Mouse (Mus musculus): ENCODE data around the gene Pex6. TPM values are rescaled to one million over a fixed set of nuclear protein-coding genes. Genes with fewer than 3 reads are reported as not detected.
A peak's percentile ranks its signal among the peaks of the same experiment; 100 is the strongest.

Gene Pex6
- polyA plus RNA-seq, 1 experiment from 2014 or later: 10.5 TPM

- ATAC-seq (replicated peaks; ENCODE audit: insufficient number of reproducible peaks, insufficient read depth, low FRiP score, low read depth): no peak
- no peaks in the 10 kb centered on the region for H3K27me3 ChIP-seq
- WGBS: 91% methylated on average over 12 of the region's 12 CpGs
- H3K4me1 ChIP-seq (replicated peaks): peaks cover 30% of the 10 kb centered on the region
- no peak overlapping the region for H3K27ac ChIP-seq
- H3K4me3 ChIP-seq: no peak overlapping the region
- H3K9me3 ChIP-seq (replicated peaks): no peaks in the 10 kb centered on the region
- peaks cover 7% of the 10 kb centered on the region; the same call in 1 of the 2 replicates for H3K36me3 ChIP-seq
- H3K4me2 ChIP-seq: no peak overlapping the region
- 0 out of 2 replicates have a peak overlapping the region, but pooled peaks have one; percentile 25 for H3K9ac ChIP-seq
These were observed 9.2 kb upstream of the Pex6 start for GRCm38 (mm10) chr17:46702100-46702499.

- H3K27me3 ChIP-seq: no peaks in the 10 kb centered on the region
- no peak overlapping the region; the same call in 1 of the 2 replicates for H3K9ac ChIP-seq
- peaks cover 6% of the 10 kb centered on the region; the same call in 1 of the 2 replicates for H3K36me3 ChIP-seq
- WGBS: 84% methylated on average over 5 of the region's 5 CpGs
- H3K9me3 ChIP-seq (replicated peaks): no peaks in the 10 kb centered on the region
- peak overlapping the region; percentile 98; the same call in 1 of the 2 replicates for H3K4me3 ChIP-seq
- no peak overlapping the region for H3K27ac ChIP-seq
- peak overlapping the region; percentile 91 for H3K4me2 ChIP-seq
- no peak for ATAC-seq (replicated peaks; ENCODE audit: insufficient number of reproducible peaks, insufficient read depth, low FRiP score, low read depth)
- H3K4me1 ChIP-seq (replicated peaks): peaks cover 30% of the 10 kb centered on the region
These were observed 8.8 kb upstream of the Pex6 start for GRCm38 (mm10) chr17:46702506-46702905.

GRCm38 (mm10) chr17:46703971-46704886 lies 7.0 kb upstream of the Pex6 start:
- H3K9me3 ChIP-seq (replicated peaks): no peaks in the 10 kb centered on the region
- H3K36me3 ChIP-seq: peaks cover under 1% of the 10 kb centered on the region; the same call in 1 of the 2 replicates
- peak overlapping the region; percentile 95 for H3K27ac ChIP-seq
- ATAC-seq (replicated peaks; ENCODE audit: insufficient number of reproducible peaks, insufficient read depth, low FRiP score, low read depth): peak; percentile 78
- H3K4me1 ChIP-seq (replicated peaks): peaks cover 30% of the 10 kb centered on the region
- H3K9ac ChIP-seq: peak overlapping the region; percentile 96
- peak overlapping the region; percentile 98 for H3K4me3 ChIP-seq
- no peaks in the 10 kb centered on the region for H3K27me3 ChIP-seq
- H3K4me2 ChIP-seq: peak overlapping the region; percentile 91
- WGBS: 4% methylated on average over 41 of the region's 41 CpGs

GRCm38 (mm10) chr17:46704887-46705835 lies 6.1 kb upstream of the Pex6 start, which contains the start of gene Ppp2r5d:
Gene Ppp2r5d (minus strand): TSS chr17:46705111.
- peak within 1 kb of the TSS; percentile 91 for H3K4me2 ChIP-seq

GRCm38 (mm10) chr17:46706375-46707089 lies 4.7 kb upstream of the Pex6 start:
- WGBS: 75% methylated on average over 14 of the region's 14 CpGs
- Histone ChIP-seq H3K27ac (no peak overlapping the region), H3K36me3 (no peaks in the 10 kb centered on the region), H3K4me1 (replicated peaks) (peaks cover 28% of the 10 kb centered on the region), H3K4me3 (no peak overlapping the region), H3K9me3 (replicated peaks) (no peaks in the 10 kb centered on the region), H3K4me2 (0 out of 2 replicates have a peak overlapping the region, but pooled peaks have one; percentile 91), H3K9ac (no peak overlapping the region), H3K27me3 (no peaks in the 10 kb centered on the region)
- ATAC-seq (replicated peaks; ENCODE audit: insufficient number of reproducible peaks, insufficient read depth, low FRiP score, low read depth): no peak

More at GRCm38 (mm10) chr17:46704887-46705835, 6.1 kb upstream of the Pex6 start, which contains the start of gene Ppp2r5d:
- Histone ChIP-seq H3K9me3 (replicated peaks) (no peaks in the 10 kb centered on the region), H3K36me3 (no peaks in the 10 kb centered on the region), H3K27me3 (no peaks in the 10 kb centered on the region), H3K4me3 (peak within 1 kb of the TSS; percentile 98), H3K27ac (peak within 1 kb of the TSS; percentile 95), H3K9ac (peak within 1 kb of the TSS; percentile 96), H3K4me1 (replicated peaks) (peaks cover 30% of the 10 kb centered on the region)
- 1% methylated on average over 48 of the region's 48 CpGs for WGBS
- ATAC-seq (replicated peaks; ENCODE audit: insufficient number of reproducible peaks, insufficient read depth, low FRiP score, low read depth): peak; percentile 95

- WGBS: 0% methylated on average over 65 of the region's 76 CpGs
- H3K4me2 ChIP-seq: peak overlapping the region; percentile 90
- peak overlapping the region; percentile 98 for H3K4me3 ChIP-seq
- H3K36me3 ChIP-seq: peaks cover 24% of the 10 kb centered on the region
- peak overlapping the region; percentile 80 for H3K27ac ChIP-seq
- H3K27me3 ChIP-seq: no peaks in the 10 kb centered on the region
- peaks cover 16% of the 10 kb centered on the region for H3K4me1 ChIP-seq (replicated peaks)
- no peaks in the 10 kb centered on the region for H3K9me3 ChIP-seq (replicated peaks)
- ATAC-seq (replicated peaks; ENCODE audit: insufficient number of reproducible peaks, insufficient read depth, low FRiP score, low read depth): peak; percentile 69
- peak overlapping the region; percentile 78 for H3K9ac ChIP-seq
These were observed 479 bp downstream of the Pex6 start for GRCm38 (mm10) chr17:46711612-46712271.

- 54% methylated on average over 7 of the region's 7 CpGs for WGBS
- peaks cover 16% of the 10 kb centered on the region for H3K4me1 ChIP-seq (replicated peaks)
- peak overlapping the region; percentile 80 for H3K27ac ChIP-seq
These were observed 1.2 kb downstream of the Pex6 start for GRCm38 (mm10) chr17:46712442-46712841.

GRCm38 (mm10) chr17:46713849-46714248 lies 2.6 kb downstream of the Pex6 start:
- no peak overlapping the region for H3K4me3 ChIP-seq
- no peak for ATAC-seq (replicated peaks; ENCODE audit: insufficient number of reproducible peaks, insufficient read depth, low FRiP score, low read depth)
- H3K9ac ChIP-seq: 0 out of 2 replicates have a peak overlapping the region, but pooled peaks have one; percentile 25
- H3K36me3 ChIP-seq: peaks cover 24% of the 10 kb centered on the region
- peaks cover 16% of the 10 kb centered on the region for H3K4me1 ChIP-seq (replicated peaks)
- 83% methylated on average over 9 of the region's 9 CpGs for WGBS
- H3K27me3 ChIP-seq: no peaks in the 10 kb centered on the region
- H3K27ac ChIP-seq: no peak overlapping the region
- H3K9me3 ChIP-seq (replicated peaks): no peaks in the 10 kb centered on the region
- H3K4me2 ChIP-seq: no peak overlapping the region

More at GRCm38 (mm10) chr17:46712442-46712841, 1.2 kb downstream of the Pex6 start:
- Histone ChIP-seq H3K27me3 (no peaks in the 10 kb centered on the region), H3K9me3 (replicated peaks) (no peaks in the 10 kb centered on the region), H3K4me2 (peak overlapping the region; percentile 90), H3K36me3 (peaks cover 24% of the 10 kb centered on the region), H3K9ac (peak overlapping the region; percentile 78), H3K4me3 (peak overlapping the region; percentile 98)
- ATAC-seq (replicated peaks; ENCODE audit: insufficient number of reproducible peaks, insufficient read depth, low FRiP score, low read depth): no peak

GRCm38 (mm10) chr17:46714756-46715481 lies 3.7 kb downstream of the Pex6 start:
- Histone ChIP-seq H3K27me3 (no peaks in the 10 kb centered on the region), H3K4me2 (no peak overlapping the region), H3K4me1 (replicated peaks) (peaks cover 16% of the 10 kb centered on the region), H3K9ac (no peak overlapping the region), H3K36me3 (peaks cover 24% of the 10 kb centered on the region), H3K27ac (no peak overlapping the region), H3K4me3 (no peak overlapping the region), H3K9me3 (replicated peaks) (no peaks in the 10 kb centered on the region)
- ATAC-seq (replicated peaks; ENCODE audit: insufficient number of reproducible peaks, insufficient read depth, low FRiP score, low read depth): no peak
- 90% methylated on average over 11 of the region's 11 CpGs for WGBS

All from heart, embryonic 15.5 days (tissue).